Mouse (Mus musculus) layer of hippocampus, postnatal 14 days (tissue): ENCODE data around the gene Nlgn1. TPM values are rescaled to one million over a fixed set of nuclear protein-coding genes. Genes with fewer than 3 reads are reported as not detected.
A peak's percentile ranks its signal among the peaks of the same experiment; 100 is the strongest.

Source experiments
- DNase-seq, 2 experiments: peaks; one replicate each; pipeline ENCODE4 v3.0.0; 2021 to 2022; ENCODE audit warnings: low spot score in 2 of 2, mixed read lengths in 1 of 2
- total RNA-seq, 2 experiments: library from RNA; stranded (reverse); gene quantifications; 2 replicates each; pipeline ENCODE4 v1.2.3; 2021

Nlgn1 gene
- total RNA-seq, 2 experiments from 2014 or later = 112 to 118 TPM

- DNase-seq = no peak
Observed at GRCm38 (mm10) chr3:26095551-26095950, 236.7 kb downstream of the Nlgn1 start.

GRCm38 (mm10) chr3:26069366-26069765 is 262.9 kb downstream of the Nlgn1 start:
- no peak for DNase-seq

GRCm38 (mm10) chr3:26050769-26051168 is 281.5 kb downstream of the Nlgn1 start:
- DNase-seq = peak in 1 of 2 experiments; percentile 32

- DNase-seq = no peak
Observed at GRCm38 (mm10) chr3:26042966-26043365, 289.3 kb downstream of the Nlgn1 start.

GRCm38 (mm10) chr3:26039696-26040095 is 292.6 kb downstream of the Nlgn1 start:
- peak; percentile 14 to 39 for DNase-seq

- no peak for DNase-seq
Observed at GRCm38 (mm10) chr3:26026025-26026424, 306.2 kb downstream of the Nlgn1 start.

- DNase-seq = no peak
Observed at GRCm38 (mm10) chr3:26023217-26023616, 309.0 kb downstream of the Nlgn1 start.

GRCm38 (mm10) chr3:26021632-26022184 is 310.6 kb downstream of the Nlgn1 start:
- no peak for DNase-seq

GRCm38 (mm10) chr3:26011310-26012078 is 320.8 kb downstream of the Nlgn1 start:
- no peak for DNase-seq

- peak in 1 of 2 experiments; percentile 69 for DNase-seq
Observed at GRCm38 (mm10) chr3:26002863-26003608, 329.2 kb downstream of the Nlgn1 start.

GRCm38 (mm10) chr3:26002367-26002766 is 329.9 kb downstream of the Nlgn1 start:
- DNase-seq = peak in 1 of 2 experiments; percentile 74

GRCm38 (mm10) chr3:25967546-25967945 is 364.7 kb downstream of the Nlgn1 start:
- DNase-seq = no peak

- DNase-seq = no peak
Observed at GRCm38 (mm10) chr3:25964237-25964636, 368.0 kb downstream of the Nlgn1 start.

GRCm38 (mm10) chr3:25963568-25963967 is 368.7 kb downstream of the Nlgn1 start:
- DNase-seq = no peak

- DNase-seq = peak in 1 of 2 experiments; percentile 8
Observed at GRCm38 (mm10) chr3:25916535-25916934, 415.7 kb downstream of the Nlgn1 start.

GRCm38 (mm10) chr3:25914365-25915065 is 417.7 kb downstream of the Nlgn1 start:
- DNase-seq = no peak

GRCm38 (mm10) chr3:25903140-25903809 is 429.0 kb downstream of the Nlgn1 start:
- DNase-seq = peak; percentile 60 to 89

- no peak for DNase-seq
Observed at GRCm38 (mm10) chr3:25897456-25897855, 434.8 kb downstream of the Nlgn1 start.

- no peak for DNase-seq
Observed at GRCm38 (mm10) chr3:25884797-25885196, 447.5 kb downstream of the Nlgn1 start.

GRCm38 (mm10) chr3:25869161-25869560 is 463.1 kb downstream of the Nlgn1 start:
- no peak for DNase-seq

- no peak for DNase-seq
Observed at GRCm38 (mm10) chr3:25858384-25858783, 473.9 kb downstream of the Nlgn1 start.
